Mouse (Mus musculus) left cerebral cortex, adult 18-20 months (tissue): ENCODE data around the gene Asxl1. TPM values are rescaled to one million over a fixed set of nuclear protein-coding genes. Genes with fewer than 3 reads are reported as not detected.
A peak's percentile ranks its signal among the peaks of the same experiment; 100 is the strongest.

Experiments used
- DNase-seq, 2 experiments: peaks; one replicate each; pipeline ENCODE4 v3.0.0; 2021 to 2022; ENCODE audit warnings: low spot score in 2 of 2, mixed read lengths in 1 of 2
- long read RNA-seq, 2 experiments: library from polyadenylated mRNA; stranded (forward); transcript quantifications; one replicate each; pipeline ENCODE4 v2.0.0; 2021
- total RNA-seq, 2 experiments: library from RNA; stranded (reverse); gene quantifications; 2 replicates each; pipeline ENCODE4 v1.2.3; 2021

Asxl1 gene
- 10 to 100 TPM; 34.6 to 36.5 TPM for total RNA-seq
- long read RNA-seq, experiment 1, full-length matches to known transcripts: 2 of 13 reads
- long read RNA-seq, experiment 1, partial matches to known transcripts: 2 of 13 reads
- long read RNA-seq, experiment 1, other reads (novel, unspliced or antisense): 9 of 13 reads
- long read RNA-seq, experiment 2, full-length matches to known transcripts: 2 of 7 reads
- long read RNA-seq, experiment 2, partial matches to known transcripts: 0 of 7 reads
- long read RNA-seq, experiment 2, other reads (novel, unspliced or antisense): 5 of 7 reads

GRCm38 (mm10) chr2:153345454-153346220 lies at the start of gene Asxl1:
Gene Asxl1 (plus strand): TSS chr2:153345829.
- DNase-seq: peak; percentile 92 to 95

GRCm38 (mm10) chr2:153297771-153298170 lies 47.9 kb upstream of the Asxl1 start:
- no peak for DNase-seq

GRCm38 (mm10) chr2:153298460-153298859 lies 47.2 kb upstream of the Asxl1 start:
- DNase-seq: no peak

GRCm38 (mm10) chr2:153298863-153299262 lies 46.8 kb upstream of the Asxl1 start:
- no peak for DNase-seq

GRCm38 (mm10) chr2:153301123-153301522 lies 44.5 kb upstream of the Asxl1 start:
- DNase-seq: no peak

GRCm38 (mm10) chr2:153305240-153305639 lies 40.4 kb upstream of the Asxl1 start:
- DNase-seq: no peak

- no peak for DNase-seq
Observed at GRCm38 (mm10) chr2:153308586-153308985, 37.0 kb upstream of the Asxl1 start.

GRCm38 (mm10) chr2:153309106-153309505 lies 36.5 kb upstream of the Asxl1 start:
- DNase-seq: no peak

GRCm38 (mm10) chr2:153310228-153310627 lies 35.4 kb upstream of the Asxl1 start:
- no peak for DNase-seq

GRCm38 (mm10) chr2:153312884-153313283 lies 32.7 kb upstream of the Asxl1 start:
- no peak for DNase-seq

GRCm38 (mm10) chr2:153318408-153318807 lies 27.2 kb upstream of the Asxl1 start:
- DNase-seq: no peak

GRCm38 (mm10) chr2:153319036-153319643 lies 26.5 kb upstream of the Asxl1 start:
- no peak for DNase-seq

- DNase-seq: no peak
Observed at GRCm38 (mm10) chr2:153325706-153326376, 19.8 kb upstream of the Asxl1 start.

- no peak for DNase-seq
Observed at GRCm38 (mm10) chr2:153332271-153332670, 13.4 kb upstream of the Asxl1 start.

GRCm38 (mm10) chr2:153332981-153333380 lies 12.6 kb upstream of the Asxl1 start:
- no peak for DNase-seq

GRCm38 (mm10) chr2:153333822-153334232 lies 11.8 kb upstream of the Asxl1 start:
- DNase-seq: no peak

- DNase-seq: no peak
Observed at GRCm38 (mm10) chr2:153334281-153334680, 11.3 kb upstream of the Asxl1 start.

- DNase-seq: no peak
Observed at GRCm38 (mm10) chr2:153336117-153336516, 9.5 kb upstream of the Asxl1 start.

GRCm38 (mm10) chr2:153338361-153339350 lies 7.0 kb upstream of the Asxl1 start:
- DNase-seq: no peak

- no peak for DNase-seq
Observed at GRCm38 (mm10) chr2:153342166-153342565, 3.5 kb upstream of the Asxl1 start.
